Mouse (Mus musculus) intestine, embryonic 16.5 days (tissue): ENCODE results near the gene Tango6. TPM values are rescaled to one million over a fixed set of nuclear protein-coding genes. Genes with fewer than 3 reads are reported as not detected.

ENCODE experiments used
- ATAC-seq: fragments of 200-750 bp; cut with Nextera tagmentation; 2 replicates; pipeline ENCODE4 v1.8.0; 2017; ENCODE audit warnings: moderate TSS enrichment, moderate library complexity
- H3K27ac ChIP-seq: fragments of 300-500 bp; sonication (generic); 2 replicates; pipeline ENCODE4 v1.5.1; 2014; ENCODE audit warnings: mild to moderate bottlenecking, low read length
- H3K27me3 ChIP-seq: fragments of 300-500 bp; sonication (generic); replicated peaks from 2 replicates; pipeline ENCODE4 v1.6.1; 2014; ENCODE audit warnings: low read length, control low read depth, mixed read lengths; ENCODE audit not compliant: control insufficient read depth, insufficient read depth
- H3K36me3 ChIP-seq: fragments of 300-500 bp; sonication (generic); 2 replicates; pipeline ENCODE4 v1.6.1; 2014; ENCODE audit warnings: low read length, control low read depth; ENCODE audit not compliant: control insufficient read depth, insufficient read depth
- H3K4me1 ChIP-seq: fragments of 300-500 bp; sonication (generic); 2 replicates; pipeline ENCODE4 v1.6.1; 2014; ENCODE audit warnings: low read length, control low read depth, mixed read lengths; ENCODE audit not compliant: control insufficient read depth, insufficient read depth
- H3K4me2 ChIP-seq: fragments of 300-500 bp; sonication (generic); 2 replicates; pipeline ENCODE4 v1.6.1; 2014; ENCODE audit warnings: low read depth, low read length, control low read depth
- H3K4me3 ChIP-seq: fragments of 300-500 bp; sonication (generic); 2 replicates; pipeline ENCODE4 v1.5.1; 2014; ENCODE audit warnings: mild to moderate bottlenecking, low read length
- H3K9ac ChIP-seq: fragments of 300-500 bp; sonication (generic); 2 replicates; pipeline ENCODE4 v1.6.1; 2014; ENCODE audit warnings: low read depth, low read length
- H3K9me3 ChIP-seq: fragments of 300-500 bp; sonication (generic); 2 replicates; pipeline ENCODE4 v1.6.1; 2016; ENCODE audit warnings: low read length, control low read depth; ENCODE audit not compliant: control insufficient read depth
- WGBS: fragments of 180-500 bp; shearing (Covaris S2); extraction: QIAGEN DNeasy Blood & Tissue Kit; methylation state at CpG from one replicate; pipeline ENCODE4 v1.1.7; 2014; 5-methylcytosine and 5-hydroxymethylcytosine counted together
- polyA plus RNA-seq: library from polyadenylated mRNA; unstranded; fragments of >200 nt; fragmentation: Nextera tagmentation; extraction: Ambion mirVana; gene quantifications from 2 replicates; pipeline ENCODE4 v1.2.1, GENCODE M21; 2015

Gene Tango6
- polyA plus RNA-seq, 1 experiment from 2014 or later, result 7.4 TPM

- Histone ChIP-seq H3K27me3 (no peaks in the 10 kb centered on the region), H3K27ac (no peak overlapping the region), H3K9me3 (no peaks in the 10 kb centered on the region), H3K4me2 (no peak overlapping the region), H3K36me3 (no peaks in the 10 kb centered on the region), H3K4me3 (no peak overlapping the region), H3K4me1 (peaks cover 25% of the 10 kb centered on the region; the same call in 1 of the 2 replicates), H3K9ac (no peak overlapping the region)
- no peak for ATAC-seq
- WGBS, result 73% methylated on average over 3 of the region's 3 CpGs
Measured at GRCm38 (mm10) chr8:106644957-106645356, 37.9 kb upstream of the Tango6 start.

- no peak for ATAC-seq
Measured at GRCm38 (mm10) chr8:106646153-106646552, 36.7 kb upstream of the Tango6 start.

DNA sequence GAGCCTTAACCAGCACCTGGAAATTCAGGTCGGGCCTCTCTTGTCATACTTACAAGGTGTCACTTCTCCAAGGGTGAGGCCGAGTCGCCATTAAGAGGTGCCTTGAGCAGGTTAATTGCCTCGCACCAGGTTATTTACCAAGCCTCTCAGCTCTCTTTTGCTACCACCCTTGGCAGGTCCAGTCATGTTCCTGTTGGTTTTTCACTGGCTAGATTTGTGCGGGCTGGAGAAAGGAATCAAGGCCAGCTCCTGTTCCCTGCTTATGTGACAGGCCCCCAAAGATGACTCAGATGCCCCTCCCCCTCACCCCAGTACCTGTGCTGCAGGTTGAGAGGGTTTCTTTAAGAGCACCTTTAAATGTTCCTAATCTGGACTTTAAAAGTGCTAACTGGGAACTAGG, 36.1 kb upstream of the Tango6 start:
- Histone ChIP-seq H3K4me1 (peaks cover 12% of the 10 kb centered on the region; the same call in 1 of the 2 replicates), H3K9me3 (no peaks in the 10 kb centered on the region), H3K9ac (peak overlapping the region; percentile 5; the same call in 1 of the 2 replicates), H3K36me3 (no peaks in the 10 kb centered on the region), H3K27ac (peak overlapping the region; percentile 47; the same call in 1 of the 2 replicates), H3K4me2 (no peak overlapping the region), H3K4me3 (no peak overlapping the region), H3K27me3 (no peaks in the 10 kb centered on the region)
- 0 out of 2 replicates have a peak, but pooled peaks have one; percentile 4 for ATAC-seq
- 50% methylated on average over 5 of the region's 5 CpGs for WGBS

More at GRCm38 (mm10) chr8:106646153-106646552, 36.7 kb upstream of the Tango6 start:
- Histone ChIP-seq H3K27ac (peak overlapping the region; percentile 47; the same call in 1 of the 2 replicates), H3K36me3 (no peaks in the 10 kb centered on the region), H3K9me3 (no peaks in the 10 kb centered on the region), H3K4me2 (no peak overlapping the region), H3K27me3 (no peaks in the 10 kb centered on the region), H3K4me1 (peaks cover 17% of the 10 kb centered on the region; the same call in 1 of the 2 replicates), H3K9ac (no peak overlapping the region), H3K4me3 (no peak overlapping the region)
- WGBS, result 54% methylated on average over 2 of the region's 2 CpGs

- Histone ChIP-seq H3K36me3 (no peaks in the 10 kb centered on the region), H3K27me3 (no peaks in the 10 kb centered on the region), H3K9me3 (no peaks in the 10 kb centered on the region), H3K4me3 (no peak overlapping the region), H3K27ac (no peak overlapping the region), H3K9ac (no peak overlapping the region), H3K4me1 (peaks cover 12% of the 10 kb centered on the region; the same call in 1 of the 2 replicates), H3K4me2 (no peak overlapping the region)
- 43% methylated on average over 2 of the region's 2 CpGs for WGBS
- peak; percentile 42; the same call in 1 of the 2 replicates for ATAC-seq
Measured at GRCm38 (mm10) chr8:106647387-106647786, 35.5 kb upstream of the Tango6 start.

- peaks cover 12% of the 10 kb centered on the region; the same call in 1 of the 2 replicates for H3K4me1 ChIP-seq
- H3K9ac ChIP-seq, result no peak overlapping the region
- WGBS, result 90% methylated on average over 8 of the region's 8 CpGs
- no peaks in the 10 kb centered on the region for H3K36me3 ChIP-seq
- no peak overlapping the region for H3K4me3 ChIP-seq
- no peaks in the 10 kb centered on the region for H3K27me3 ChIP-seq
- H3K9me3 ChIP-seq, result no peaks in the 10 kb centered on the region
- ATAC-seq, result no peak
- H3K4me2 ChIP-seq, result no peak overlapping the region
- no peak overlapping the region for H3K27ac ChIP-seq
Measured at GRCm38 (mm10) chr8:106648421-106648820, 34.4 kb upstream of the Tango6 start.

DNA sequence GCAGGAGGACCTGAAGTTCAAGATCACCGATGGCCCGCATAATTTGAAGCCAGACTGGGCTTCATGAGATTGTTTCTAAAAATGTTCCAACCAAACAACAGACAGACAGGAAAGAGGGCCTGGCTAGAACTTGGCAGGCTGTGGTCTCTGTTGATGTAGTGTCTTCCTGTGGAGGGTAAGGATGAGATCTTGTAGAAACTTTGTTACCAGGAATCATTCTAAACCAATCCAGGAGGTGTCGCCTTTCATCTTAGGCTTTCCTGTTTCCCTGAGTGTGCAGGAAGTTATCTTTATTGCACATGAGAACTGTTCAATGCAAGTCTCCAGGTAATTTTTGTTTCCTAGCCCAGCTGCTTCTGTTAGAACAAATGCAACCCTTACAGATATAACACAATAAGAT, 30.9 kb upstream of the Tango6 start:
- no peak overlapping the region for H3K27ac ChIP-seq
- H3K9me3 ChIP-seq, result no peaks in the 10 kb centered on the region
- ATAC-seq, result no peak
- H3K4me3 ChIP-seq, result no peak overlapping the region
- H3K4me1 ChIP-seq, result peaks cover 3% of the 10 kb centered on the region; the same call in 1 of the 2 replicates
- no peak overlapping the region for H3K4me2 ChIP-seq
- 69% methylated on average over 3 of the region's 3 CpGs for WGBS
- H3K9ac ChIP-seq, result no peak overlapping the region
- H3K36me3 ChIP-seq, result peaks cover 3% of the 10 kb centered on the region; the same call in 1 of the 2 replicates
- H3K27me3 ChIP-seq, result no peaks in the 10 kb centered on the region

GRCm38 (mm10) chr8:106656046-106656445, 26.8 kb upstream of the Tango6 start:
- Histone ChIP-seq H3K4me3 (no peak overlapping the region), H3K36me3 (peaks cover 6% of the 10 kb centered on the region), H3K9ac (no peak overlapping the region), H3K4me1 (no peaks in the 10 kb centered on the region), H3K27ac (no peak overlapping the region), H3K27me3 (no peaks in the 10 kb centered on the region), H3K4me2 (no peak overlapping the region), H3K9me3 (no peaks in the 10 kb centered on the region)
- no peak for ATAC-seq

DNA sequence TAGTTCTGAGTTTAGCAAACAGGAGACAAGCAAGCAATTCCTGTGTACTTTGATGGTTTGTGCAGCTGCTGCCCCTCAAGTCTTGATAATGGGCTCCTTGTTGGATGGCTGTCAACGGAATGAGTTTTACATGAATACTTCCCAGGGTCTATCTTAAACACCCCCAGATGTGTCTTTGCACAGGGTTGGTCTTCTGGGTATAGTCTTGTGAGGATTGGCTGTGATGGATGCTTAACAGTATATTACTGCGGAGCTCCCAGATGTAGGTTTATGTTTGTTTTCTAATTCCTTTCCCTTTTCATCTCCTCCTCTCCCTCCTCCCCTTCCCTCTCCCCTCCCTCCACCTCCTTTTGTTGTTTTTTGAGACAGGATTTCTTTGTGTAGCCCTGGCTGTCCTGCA, 10.1 kb upstream of the Tango6 start:
- Histone ChIP-seq H3K4me1 (no peaks in the 10 kb centered on the region), H3K4me2 (no peak overlapping the region), H3K4me3 (no peak overlapping the region), H3K9ac (no peak overlapping the region), H3K27me3 (no peaks in the 10 kb centered on the region), H3K9me3 (no peaks in the 10 kb centered on the region), H3K36me3 (0 out of 2 replicates have a peak, but pooled peaks cover 2% of the 10 kb centered on the region), H3K27ac (no peak overlapping the region)
- no peak for ATAC-seq
- WGBS, result 60% methylated on average over 2 of the region's 2 CpGs

DNA sequence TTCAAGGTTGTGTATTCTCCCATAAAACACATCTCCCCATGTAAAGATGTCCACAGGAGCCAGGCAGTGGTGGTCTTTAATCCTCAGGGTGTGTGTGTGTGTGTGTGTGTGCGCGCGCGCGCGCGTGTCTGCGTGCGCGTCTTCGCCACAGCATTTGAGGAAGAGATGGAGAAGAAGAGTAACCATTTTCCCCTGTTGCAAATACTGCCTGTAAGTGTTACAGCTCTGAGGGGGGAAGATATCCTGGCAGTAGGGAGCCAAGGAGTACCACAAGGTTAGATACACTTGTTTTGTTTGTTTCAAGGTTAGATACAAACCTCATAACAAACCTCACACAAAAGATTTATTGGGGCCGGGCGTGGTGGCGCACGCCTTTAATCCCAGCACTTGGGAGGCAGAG, 8.6 kb upstream of the Tango6 start:
- Histone ChIP-seq H3K4me2 (no peak overlapping the region), H3K4me1 (no peaks in the 10 kb centered on the region), H3K9ac (no peak overlapping the region), H3K4me3 (no peak overlapping the region), H3K27ac (no peak overlapping the region), H3K27me3 (no peaks in the 10 kb centered on the region), H3K36me3 (no peaks in the 10 kb centered on the region), H3K9me3 (no peaks in the 10 kb centered on the region)
- no peak for ATAC-seq
- WGBS, result 98% methylated on average over 15 of the region's 15 CpGs

- no peak for ATAC-seq
- H3K27me3 ChIP-seq, result no peaks in the 10 kb centered on the region
Measured at GRCm38 (mm10) chr8:106674894-106675293, 8.0 kb upstream of the Tango6 start.

More at GRCm38 (mm10) chr8:106674894-106675293, 8.0 kb upstream of the Tango6 start:
- no peak overlapping the region for H3K4me3 ChIP-seq
- no peaks in the 10 kb centered on the region for H3K9me3 ChIP-seq
- 80% methylated on average over 8 of the region's 8 CpGs for WGBS
- H3K27ac ChIP-seq, result no peak overlapping the region
- no peaks in the 10 kb centered on the region for H3K4me1 ChIP-seq
- no peaks in the 10 kb centered on the region for H3K36me3 ChIP-seq
- H3K4me2 ChIP-seq, result no peak overlapping the region
- H3K9ac ChIP-seq, result no peak overlapping the region
